Mouse (Mus musculus): Measurements from ENCODE around the gene Dnah11.
"Not testable (repeated sequence)": the region's sequence is repeated elsewhere in the genome, so short reads cannot be mapped to it uniquely, and the experiment has no call there.

The Dnah11 gene

GRCm38 (mm10) chr12:117959213-117959612, 239.6 kb downstream of the Dnah11 start:
- no peak for DNase-seq

GRCm38 (mm10) chr12:117946823-117947704, 251.8 kb downstream of the Dnah11 start:
- no peak for DNase-seq

GRCm38 (mm10) chr12:117941947-117942346, 256.9 kb downstream of the Dnah11 start:
- DNase-seq = peak; percentile 46

GRCm38 (mm10) chr12:117938214-117938613, 260.6 kb downstream of the Dnah11 start:
- DNase-seq = peak; percentile 51

- DNase-seq = no peak
Observed at GRCm38 (mm10) chr12:117932026-117932425, 266.8 kb downstream of the Dnah11 start.

GRCm38 (mm10) chr12:117929768-117930167, 269.1 kb downstream of the Dnah11 start:
- no peak for DNase-seq

- peak; percentile 36 for DNase-seq
Observed at GRCm38 (mm10) chr12:117915826-117916588, 282.8 kb downstream of the Dnah11 start.

- peak; percentile 32 for DNase-seq
Observed at GRCm38 (mm10) chr12:117914613-117915245, 284.1 kb downstream of the Dnah11 start.

GRCm38 (mm10) chr12:117911396-117911795, 287.4 kb downstream of the Dnah11 start:
- DNase-seq = no peak

GRCm38 (mm10) chr12:117905232-117905840, 293.5 kb downstream of the Dnah11 start:
- not testable (repeated sequence) for DNase-seq

- no peak for DNase-seq
Observed at GRCm38 (mm10) chr12:117903671-117904070, 295.2 kb downstream of the Dnah11 start.

- not testable (repeated sequence) for DNase-seq
Observed at GRCm38 (mm10) chr12:117901352-117901751, 297.5 kb downstream of the Dnah11 start.

GRCm38 (mm10) chr12:117900798-117901197, 298.0 kb downstream of the Dnah11 start:
- DNase-seq = not testable (repeated sequence)

GRCm38 (mm10) chr12:117887422-117887821, 311.4 kb downstream of the Dnah11 start:
- DNase-seq = no peak

- DNase-seq = peak; percentile 20
Observed at GRCm38 (mm10) chr12:117884627-117885026, 314.2 kb downstream of the Dnah11 start.

- DNase-seq = no peak
Observed at GRCm38 (mm10) chr12:117878341-117878740, 320.5 kb downstream of the Dnah11 start.

GRCm38 (mm10) chr12:117872265-117872664, 326.6 kb downstream of the Dnah11 start:
- no peak for DNase-seq

- no peak for DNase-seq
Observed at GRCm38 (mm10) chr12:117867708-117868564, 330.9 kb downstream of the Dnah11 start.

GRCm38 (mm10) chr12:117862655-117863054, 336.2 kb downstream of the Dnah11 start:
- no peak for DNase-seq

- DNase-seq = no peak
Observed at GRCm38 (mm10) chr12:117861249-117861648, 337.6 kb downstream of the Dnah11 start.

- DNase-seq = no peak
Observed at GRCm38 (mm10) chr12:117860840-117861239, 338.0 kb downstream of the Dnah11 start.

GRCm38 (mm10) chr12:117857884-117858283, 341.0 kb downstream of the Dnah11 start:
- DNase-seq = no peak

Data from kidney, adult 9 months (tissue).